Mouse (Mus musculus) CD4-positive, CD25-positive, alpha-beta regulatory T cell, adult 4 months (primary cell): ENCODE results near the gene Rtl10. TPM values are rescaled to one million over a fixed set of nuclear protein-coding genes. Genes with fewer than 3 reads are reported as not detected.

Experiments used
- ATAC-seq: one replicate; pipeline ENCODE4 v1.8.0; 2017
- polyA plus RNA-seq, 2 experiments: library from polyadenylated mRNA; unstranded; fragments of 100-300 nt; shearing (Covaris generic); gene quantifications; one replicate each; pipeline ENCODE4 v1.2.1; 2017

Gene Rtl10
- polyA plus RNA-seq, 2 experiments from 2014 or later = 0.67 to 1.9 TPM

DNA sequence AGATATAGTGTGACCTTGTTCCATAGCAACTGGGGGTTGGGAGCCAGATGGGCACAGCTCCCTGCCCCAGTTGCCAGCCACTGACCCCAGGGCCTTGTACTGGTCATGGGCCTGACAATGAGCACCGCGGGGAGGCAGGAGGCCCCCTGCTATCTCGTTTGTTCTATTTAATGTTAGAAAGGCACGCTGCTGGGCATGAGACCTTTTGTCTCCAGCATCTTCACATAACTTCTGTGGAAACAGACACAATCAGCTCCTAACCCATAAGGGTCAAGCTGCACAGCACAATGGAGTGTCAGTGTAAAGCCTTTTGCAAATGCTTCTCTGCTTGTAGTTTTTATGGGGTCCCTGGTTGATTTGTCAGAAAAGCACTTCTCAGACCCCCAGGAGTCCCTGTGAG is 14.3 kb upstream of the Rtl10 start:
- ATAC-seq = no peak

DNA sequence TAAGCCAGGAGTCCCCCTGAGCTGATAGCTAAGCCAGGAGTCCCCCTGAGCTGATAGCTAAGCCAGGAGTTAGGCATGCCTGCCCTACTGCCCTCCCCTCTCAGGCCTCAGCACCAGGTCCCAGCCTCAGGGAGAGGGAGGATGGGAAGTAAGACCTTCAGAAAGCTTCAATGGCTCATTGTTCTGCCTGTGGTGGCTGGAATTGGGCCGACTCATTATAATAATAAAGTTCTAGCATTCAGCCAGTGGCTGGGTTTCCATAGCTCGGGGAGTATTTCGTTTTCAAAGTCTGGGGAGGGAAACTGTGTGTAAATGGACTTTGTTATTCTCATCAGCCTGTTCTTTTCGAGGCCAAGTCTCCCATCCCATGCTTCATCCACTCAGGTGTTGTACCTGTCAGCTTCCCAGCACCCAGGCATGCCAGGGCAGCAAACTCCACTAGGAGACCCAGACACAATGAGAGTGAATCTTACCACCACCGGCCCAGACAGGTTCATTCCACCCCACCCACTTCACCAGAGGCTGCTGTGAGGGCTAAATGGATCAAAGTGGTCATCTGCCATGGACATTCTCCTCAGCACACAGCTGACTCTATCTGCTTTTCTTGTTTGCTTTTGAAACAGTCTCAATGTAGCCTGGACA is 13.8 kb upstream of the Rtl10 start:
- no peak for ATAC-seq

DNA sequence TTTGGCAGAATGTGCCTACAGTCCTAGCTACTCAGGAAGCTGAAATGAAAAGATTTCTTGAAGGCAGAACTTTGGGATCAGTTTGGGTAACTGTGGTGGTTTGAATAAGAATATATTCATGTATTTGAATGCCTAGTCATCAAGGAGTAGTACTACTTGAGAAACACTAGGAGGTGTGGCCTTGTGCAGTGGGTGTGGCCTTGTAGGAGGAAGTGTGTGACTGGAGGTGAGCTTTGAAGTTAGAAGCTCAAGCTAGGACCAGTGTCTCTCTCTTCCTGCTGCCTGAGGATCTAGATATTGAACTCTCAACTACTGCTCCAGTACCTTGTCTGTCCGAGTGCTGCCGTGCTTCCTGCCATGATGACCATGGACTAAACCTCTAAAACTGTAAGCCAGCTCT is 12.6 kb upstream of the Rtl10 start:
- no peak for ATAC-seq

DNA sequence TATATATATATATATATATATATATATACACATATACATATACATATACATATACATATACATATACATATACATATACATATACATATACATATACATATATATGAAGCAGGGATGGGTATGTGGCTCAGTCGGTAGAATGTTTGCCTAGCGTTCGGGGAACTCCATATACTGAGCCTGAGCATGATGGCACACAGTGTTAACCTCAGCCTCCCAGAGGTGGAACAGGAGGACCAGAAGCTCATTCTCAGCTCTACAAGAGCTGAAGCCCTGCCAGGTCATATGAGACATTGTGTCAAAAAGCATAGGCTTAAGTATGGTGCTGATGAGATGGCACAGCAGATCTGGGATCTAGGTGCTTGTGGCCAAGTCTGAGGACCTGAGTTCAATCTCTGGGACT is 8.4 kb upstream of the Rtl10 start:
- ATAC-seq = no peak

DNA sequence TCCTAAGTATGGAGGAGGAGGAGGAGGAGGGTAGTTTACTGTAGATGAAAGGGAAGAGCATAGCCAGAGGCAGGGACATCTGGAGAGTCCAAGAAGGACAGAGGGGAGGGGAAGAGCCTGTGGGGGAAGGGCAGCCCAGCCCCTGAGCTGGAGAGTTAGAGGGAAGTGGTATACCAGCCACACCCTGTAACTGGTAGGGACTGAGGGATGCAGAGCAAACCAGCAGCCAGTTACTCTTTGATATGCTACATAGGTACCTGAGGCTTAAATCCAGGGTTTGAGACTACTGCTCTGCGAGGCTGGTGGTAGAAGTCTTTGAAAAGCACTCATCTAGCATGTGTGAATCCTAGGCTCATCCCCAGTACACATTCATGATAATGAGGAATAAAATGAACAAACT is 7.8 kb upstream of the Rtl10 start:
- ATAC-seq = no peak

DNA sequence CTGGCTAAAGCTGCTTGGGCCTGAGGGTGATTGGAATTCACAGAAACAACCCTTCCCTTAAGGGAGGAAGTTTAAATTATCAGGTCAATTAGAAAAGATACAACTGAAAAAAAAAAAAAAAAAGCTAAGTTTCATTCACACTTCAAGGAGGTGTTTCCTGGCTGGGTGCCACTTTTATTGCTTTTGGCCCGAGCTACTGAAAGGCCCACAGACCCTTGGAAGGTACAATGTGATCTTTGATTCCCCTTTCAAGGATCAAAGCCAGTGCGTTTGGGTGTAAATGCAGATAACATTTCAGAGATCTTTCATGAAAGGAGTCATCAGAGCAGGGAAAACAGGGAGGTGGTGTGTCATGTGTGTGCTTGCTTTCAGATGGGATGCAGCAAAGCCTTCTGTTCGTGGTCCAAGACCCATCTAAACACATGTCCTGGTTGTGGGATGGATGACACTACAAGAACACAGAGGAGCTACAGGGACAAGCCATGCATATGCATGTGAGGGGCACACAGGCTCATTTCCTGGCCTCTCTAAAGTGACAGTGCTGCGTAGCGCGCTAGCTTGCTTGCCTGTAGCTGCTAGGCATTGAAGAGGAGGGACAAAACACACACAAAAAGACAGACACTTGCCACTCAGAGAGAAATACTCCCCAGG is 711 bp upstream of the Rtl10 start:
- ATAC-seq = no peak

DNA sequence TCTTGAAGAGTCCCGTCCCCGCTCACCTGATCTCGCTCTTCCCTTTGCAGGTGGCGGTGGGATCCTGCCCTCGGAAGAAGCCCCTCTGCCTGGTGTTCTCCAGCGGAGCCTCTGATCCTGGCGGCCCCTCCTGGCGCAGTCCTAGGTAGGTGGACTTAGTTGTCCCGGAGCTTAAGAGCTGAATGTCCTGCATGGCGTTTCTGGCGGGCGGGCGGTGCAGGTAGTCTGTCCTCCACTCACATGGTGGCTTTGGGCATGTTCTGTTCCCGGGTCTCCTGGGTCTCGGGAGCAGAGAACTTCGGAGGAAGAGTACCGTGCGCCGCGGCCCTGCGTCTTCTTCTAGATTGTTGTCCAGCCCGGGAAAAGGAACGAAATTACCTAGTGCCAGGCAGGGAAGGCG is 295 bp downstream of the Rtl10 start:
- ATAC-seq = peak; percentile 17

DNA sequence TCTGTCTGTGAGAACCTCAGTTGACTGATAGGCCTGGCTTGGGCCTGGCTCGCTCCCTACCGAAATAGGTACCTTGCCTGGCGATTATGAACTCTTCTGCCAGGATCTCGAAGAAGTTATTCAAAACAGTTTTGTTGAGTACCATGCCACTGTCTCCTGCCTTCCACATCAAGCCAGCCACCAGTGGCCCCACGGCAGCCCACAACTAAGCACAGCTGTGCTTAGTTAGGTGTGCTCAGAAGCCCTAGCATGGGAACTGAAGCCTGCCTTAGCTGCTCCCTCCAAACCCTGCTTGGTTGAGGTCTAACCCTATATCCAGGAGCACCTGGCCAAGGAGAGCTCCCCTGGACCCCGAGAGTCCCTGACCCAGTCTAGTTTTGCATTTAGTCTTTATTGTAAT is 2.8 kb downstream of the Rtl10 start:
- no peak for ATAC-seq

DNA sequence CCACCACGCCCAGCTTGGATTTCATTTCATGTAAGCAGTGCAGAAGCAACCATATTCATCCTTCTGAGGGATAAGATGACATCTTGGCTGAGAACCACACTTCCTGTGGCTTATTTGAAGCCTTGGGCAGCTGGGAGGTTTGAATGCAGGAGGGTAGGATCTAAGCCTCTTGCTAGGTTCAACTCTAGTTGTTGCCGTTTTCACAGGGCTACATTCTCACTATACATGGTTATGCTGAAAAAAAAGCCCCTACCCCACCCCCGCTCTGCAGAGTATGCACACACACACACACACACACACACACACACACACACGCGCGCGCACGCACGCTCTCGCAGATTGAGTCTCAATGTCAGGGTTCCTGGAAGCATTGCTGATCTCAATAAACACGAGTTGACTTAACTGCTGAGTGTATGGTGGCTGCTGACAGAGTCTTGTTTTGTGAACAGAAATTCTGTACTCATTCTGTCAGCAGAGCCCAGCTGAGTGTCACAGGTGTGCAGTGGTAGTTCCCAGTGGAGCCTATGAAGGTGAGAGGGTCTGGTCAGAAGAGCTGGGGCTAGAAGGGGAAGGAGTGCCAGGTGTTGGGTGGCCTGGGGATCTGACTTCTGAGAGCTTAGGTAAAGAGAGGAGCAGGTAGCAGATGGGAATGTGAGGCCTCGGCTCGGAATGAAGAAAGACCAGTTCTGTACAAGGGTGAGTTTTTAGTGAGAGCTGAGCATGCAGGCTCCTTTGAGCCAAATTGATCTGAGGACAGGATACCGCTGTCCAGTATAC is 5.1 kb downstream of the Rtl10 start:
- no peak for ATAC-seq

DNA sequence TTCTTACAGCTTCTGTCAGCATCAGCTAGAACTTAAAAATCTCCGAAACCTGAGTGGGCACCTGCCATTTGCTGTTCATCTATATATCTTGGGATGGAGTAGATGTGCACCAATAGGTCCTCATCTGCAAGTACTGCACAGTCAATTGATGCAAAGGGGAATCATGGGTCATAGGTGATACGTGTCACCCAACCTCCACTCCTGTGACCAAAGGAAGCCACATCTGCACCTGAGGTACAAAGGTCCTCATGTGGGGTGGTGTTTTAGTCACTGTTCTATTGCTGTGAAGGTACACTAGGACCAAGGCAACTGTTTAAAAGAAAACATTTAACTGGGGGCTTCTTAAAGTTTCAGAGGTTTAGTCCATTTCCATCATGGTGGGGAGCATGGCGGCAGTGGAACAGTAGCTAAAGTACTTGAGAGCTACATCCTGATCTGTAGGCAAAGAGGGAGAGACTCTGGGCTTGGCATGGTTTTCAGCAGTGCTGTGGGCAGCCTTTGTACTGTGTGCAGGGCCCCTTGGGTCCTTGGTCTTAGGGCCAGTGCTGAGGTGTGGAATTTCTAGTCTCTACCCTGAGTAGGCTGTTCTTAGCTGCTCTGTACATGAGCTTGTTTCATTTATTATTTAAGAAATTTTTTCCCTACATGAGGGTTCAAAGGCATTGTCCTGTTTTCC is 8.0 kb downstream of the Rtl10 start:
- ATAC-seq = no peak

DNA sequence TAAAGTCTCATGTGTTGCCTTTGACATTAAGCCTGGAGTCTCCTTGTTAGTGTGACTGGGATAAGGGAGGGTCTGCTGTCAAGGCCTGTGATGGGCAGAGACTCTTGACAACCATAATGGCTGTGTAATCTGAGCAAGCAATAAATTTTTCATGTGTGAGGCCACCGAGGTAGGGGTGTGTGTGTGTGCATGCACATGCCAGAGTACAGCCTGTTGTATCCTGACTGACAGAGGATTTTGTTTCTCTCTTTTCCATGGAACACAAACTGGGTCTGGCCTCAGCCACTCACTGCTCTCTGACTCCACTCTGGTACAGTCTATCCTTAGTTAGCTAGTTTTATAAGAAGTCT is 8.5 kb downstream of the Rtl10 start:
- no peak for ATAC-seq

DNA sequence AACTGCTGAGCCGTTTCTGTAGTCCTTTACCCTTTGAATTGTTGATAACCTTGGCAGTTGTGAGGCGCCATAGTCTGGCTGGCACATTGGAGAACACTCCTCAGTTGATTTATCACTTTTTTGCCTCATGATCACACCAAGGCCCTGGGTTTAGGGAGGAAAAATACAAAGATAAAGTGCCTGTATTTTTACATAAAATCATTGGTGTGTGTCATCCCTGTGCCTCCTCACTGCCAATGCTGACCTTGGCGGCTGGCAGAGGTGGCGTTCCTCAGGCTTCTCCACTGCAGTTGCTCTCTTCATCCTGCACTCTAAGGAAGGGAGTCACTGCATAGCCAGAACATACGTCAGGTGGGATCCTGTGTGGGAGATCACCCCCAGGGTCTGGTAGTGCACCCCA is 13.0 kb downstream of the Rtl10 start:
- no peak for ATAC-seq

DNA sequence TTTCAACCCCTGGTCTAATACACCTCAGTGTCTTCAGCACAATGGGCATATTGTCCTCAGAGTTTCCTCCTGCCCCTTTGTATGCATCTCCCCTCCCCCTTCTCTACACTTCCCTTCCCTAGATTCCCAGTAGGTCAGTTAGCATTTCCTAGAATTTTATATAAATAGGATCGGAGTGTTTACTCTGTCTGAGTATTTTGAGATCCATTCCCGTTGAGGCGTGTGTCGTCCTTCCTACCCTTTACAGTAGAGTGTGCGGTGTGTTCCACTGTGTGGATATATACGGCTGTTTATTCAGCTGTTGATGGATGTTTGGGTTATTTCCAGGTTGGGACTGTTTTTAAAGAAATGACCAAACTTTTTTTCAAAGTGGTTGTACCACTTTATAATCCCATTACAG is 14.8 kb downstream of the Rtl10 start:
- ATAC-seq = no peak

DNA sequence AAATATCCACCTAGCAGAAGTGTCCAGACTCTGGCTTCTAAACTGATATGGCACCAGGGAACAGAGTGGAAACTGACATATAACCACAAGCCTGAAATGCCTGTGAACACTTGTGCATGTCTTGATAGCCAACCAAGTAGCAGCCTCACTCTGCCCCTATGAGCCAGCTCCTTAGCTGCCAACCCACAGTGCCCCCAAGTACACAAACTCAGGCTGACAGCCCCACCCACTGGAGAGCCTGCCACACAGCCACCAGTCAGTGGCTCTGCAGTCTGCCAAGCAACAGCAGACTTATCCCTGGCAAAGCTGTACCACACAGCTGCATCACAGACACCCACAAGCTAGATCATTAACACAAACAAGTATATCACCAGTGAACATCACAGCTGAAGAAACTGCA is 19.4 kb downstream of the Rtl10 start:
- no peak for ATAC-seq

DNA sequence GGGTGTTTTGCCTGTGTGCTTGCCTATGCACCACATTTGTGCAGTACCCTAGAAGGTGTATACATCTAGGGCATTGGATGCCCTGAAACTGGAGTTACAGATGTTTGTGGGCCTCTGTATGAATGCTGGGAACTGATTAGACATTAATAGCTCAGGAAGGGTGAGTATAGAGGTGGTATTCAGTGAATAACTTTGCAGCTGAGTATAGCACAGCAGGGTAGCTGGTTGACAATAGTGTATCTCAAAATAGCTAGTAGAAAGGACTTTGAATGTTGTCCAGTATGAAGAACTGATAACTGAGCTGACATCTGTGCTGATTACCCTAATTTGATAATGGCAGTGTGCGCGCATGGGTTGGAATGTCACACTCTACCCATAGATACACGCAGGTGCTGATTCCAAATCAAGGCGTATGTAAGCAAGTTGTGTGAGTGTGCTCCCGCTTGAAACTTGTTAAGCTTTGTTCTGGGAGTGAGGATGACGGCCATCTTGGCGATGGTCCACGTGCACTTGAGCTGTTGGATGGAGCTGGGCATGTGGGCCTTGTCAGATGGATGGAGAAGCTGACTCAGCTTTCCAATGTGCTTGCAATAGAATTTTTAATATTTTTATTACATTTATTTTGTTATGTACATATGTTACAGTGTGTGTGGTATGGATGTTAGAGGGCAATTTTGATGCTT is 25.0 kb downstream of the Rtl10 start:
- no peak for ATAC-seq

DNA sequence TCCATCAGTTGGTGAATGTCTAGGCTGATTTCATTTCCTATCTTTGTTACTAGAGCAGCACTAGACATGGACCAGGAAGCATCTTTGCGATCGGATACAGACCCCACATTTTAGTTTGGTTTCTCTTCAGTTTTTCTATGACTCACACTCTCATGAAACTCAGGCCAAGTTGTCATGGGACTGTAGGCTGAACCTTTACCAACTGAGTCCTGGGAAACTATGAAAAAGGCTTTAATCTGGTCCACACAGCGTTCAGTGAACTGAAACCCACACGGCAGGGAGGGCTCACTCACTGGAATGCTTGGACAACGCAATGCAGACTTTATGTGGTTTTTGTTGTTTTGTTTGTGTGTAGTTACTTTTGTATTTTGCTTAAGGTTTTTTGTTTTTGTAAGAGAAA is 30.0 kb downstream of the Rtl10 start:
- no peak for ATAC-seq

DNA sequence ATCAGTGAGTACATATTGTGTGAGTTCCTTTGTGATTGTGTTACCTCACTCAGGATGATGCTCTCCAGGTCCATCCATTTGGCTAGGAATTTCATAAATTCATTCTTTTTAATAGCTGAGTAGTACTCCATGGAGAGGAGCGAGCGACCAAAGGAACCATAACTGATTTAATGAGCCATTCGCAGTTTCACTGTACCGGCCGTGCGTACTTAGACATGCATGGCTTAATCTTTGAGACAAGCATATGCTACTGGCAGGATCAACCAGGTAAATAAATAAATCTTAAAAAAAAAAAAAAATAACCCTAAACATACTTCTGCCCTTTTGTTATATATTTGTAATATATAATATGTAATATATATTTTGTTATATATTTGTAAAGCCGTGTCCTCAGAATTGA is 34.4 kb downstream of the Rtl10 start:
- peak; percentile 100 for ATAC-seq

DNA sequence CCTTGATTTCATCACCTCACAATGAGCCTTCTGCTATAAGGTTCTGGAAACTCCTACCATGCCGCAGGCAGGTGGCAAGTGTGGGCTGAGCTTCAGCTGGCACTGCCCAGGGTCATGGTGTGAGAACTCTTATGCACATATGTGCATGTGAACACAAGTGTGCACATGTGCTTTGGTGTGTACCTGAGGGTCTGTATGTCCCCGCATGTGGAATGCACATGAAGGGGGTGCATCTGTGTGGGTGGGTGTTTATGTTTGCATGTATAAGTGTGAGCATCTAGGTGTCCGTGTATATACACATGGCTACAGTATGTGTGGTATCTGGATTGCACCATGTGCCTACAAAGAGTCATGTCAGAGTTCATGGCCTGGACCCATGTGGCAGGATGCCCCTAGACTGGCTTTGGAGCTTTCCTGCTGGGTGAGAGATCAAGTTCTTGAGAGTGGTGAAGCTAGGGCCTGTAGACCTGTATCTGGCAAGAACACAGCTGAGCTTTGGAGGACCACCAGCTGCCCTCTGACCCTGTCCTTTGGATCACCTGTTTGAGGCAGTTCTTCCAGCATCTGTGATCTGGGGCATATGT is 38.8 kb downstream of the Rtl10 start:
- no peak for ATAC-seq

DNA sequence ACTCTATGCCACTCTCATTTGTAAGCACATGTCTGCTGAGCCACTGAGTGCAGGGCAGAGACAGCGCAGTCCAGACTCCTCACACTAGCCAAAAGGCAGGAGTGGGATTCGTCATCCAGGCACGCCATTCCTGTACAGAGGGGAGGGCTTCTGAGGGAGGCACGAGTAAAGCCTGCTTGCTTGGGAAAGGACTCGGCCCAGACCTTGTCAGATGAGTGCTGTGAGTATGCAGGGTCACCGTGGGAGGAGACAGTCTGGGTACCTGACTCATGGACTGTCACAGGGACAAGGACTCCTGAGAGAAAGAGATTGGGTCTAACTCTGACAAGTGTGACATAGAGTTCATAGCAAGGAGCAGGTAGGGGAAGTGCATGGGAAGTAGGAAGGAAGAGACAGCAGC is 40.6 kb downstream of the Rtl10 start:
- ATAC-seq = no peak

DNA sequence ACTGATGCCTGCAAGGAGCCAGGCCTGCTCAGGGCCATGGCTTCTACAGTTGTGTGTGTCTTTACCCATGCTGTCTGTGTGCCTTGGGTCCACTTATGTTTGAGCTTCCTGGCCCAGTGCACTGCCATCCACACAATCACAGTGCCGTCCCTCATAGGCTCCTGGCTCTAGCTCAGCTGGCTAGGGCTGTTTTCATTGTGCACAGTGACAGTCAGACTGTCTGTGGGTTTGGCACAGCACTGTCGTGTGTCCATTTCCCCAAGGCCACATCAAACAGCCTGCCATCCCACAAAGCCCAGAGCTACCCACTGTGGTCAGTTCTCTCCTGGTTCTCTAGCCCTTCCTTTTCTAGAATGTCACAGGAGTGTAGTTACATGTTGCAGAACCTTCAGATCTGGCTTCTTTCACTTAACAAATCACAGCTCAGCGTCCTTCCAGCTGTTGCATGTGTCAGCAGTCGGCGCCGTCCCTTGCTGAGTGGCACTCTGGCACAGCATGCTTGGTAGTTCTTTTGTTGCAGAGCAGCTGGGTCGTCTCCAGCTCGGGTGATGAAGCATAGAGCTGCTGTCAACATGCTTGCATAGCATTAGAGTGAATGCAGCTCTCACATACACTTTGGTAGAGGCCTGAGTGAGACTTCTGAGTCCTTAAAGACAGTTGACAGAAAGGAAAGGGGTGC is 44.6 kb downstream of the Rtl10 start:
- ATAC-seq = no peak

DNA sequence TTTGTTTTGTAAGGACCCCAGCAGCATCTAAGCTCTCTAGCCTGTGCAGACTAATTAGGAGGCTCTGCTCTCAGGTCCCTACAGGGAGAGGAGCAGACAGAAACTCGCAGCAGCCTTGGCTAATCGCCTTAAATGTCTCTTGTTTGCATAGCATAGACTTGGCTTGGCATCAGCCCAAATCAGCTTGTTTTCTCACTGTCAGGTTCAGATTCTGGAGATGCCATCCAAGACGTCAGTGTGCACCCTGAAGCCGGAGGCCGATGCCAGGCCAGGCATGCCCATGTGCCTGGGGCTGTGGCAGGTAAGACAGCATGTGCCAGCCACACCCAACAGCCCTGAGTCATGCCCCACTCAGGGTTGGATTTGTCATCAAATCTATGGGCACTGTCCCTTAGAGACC is 49.2 kb downstream of the Rtl10 start:
- ATAC-seq = no peak
